Mouse (Mus musculus) G1E (cell line): ENCODE results near the gene Maoa.

Source experiments
- CTCF ChIP-seq: IDR thresholded peaks from 2 replicates; pipeline ENCODE4 v1.5.1; 2012; ENCODE audit warnings: low read depth, low read length, inconsistent platforms, mixed read lengths
- GATA1 ChIP-seq: IDR thresholded peaks from 2 replicates; pipeline ENCODE4 v1.6.1; 2012; ENCODE audit warnings: borderline replicate concordance, low read length, inconsistent platforms, mixed read lengths
- GATA2 ChIP-seq: IDR thresholded peaks from 2 replicates; pipeline ENCODE4 v1.6.1; 2012; ENCODE audit warnings: low read depth, low read length, inconsistent platforms, borderline replicate concordance
- POLR2AphosphoS5 ChIP-seq: IDR thresholded peaks from 2 replicates; pipeline ENCODE4 v1.6.1; 2012; ENCODE audit warnings: low read depth, low read length, inconsistent platforms; ENCODE audit not compliant: insufficient replicate concordance
- TAL1 ChIP-seq: conservative IDR thresholded peaks from 2 replicates; pipeline ENCODE4 v1.6.1; 2012; ENCODE audit warnings: low read depth, low read length, inconsistent platforms, mixed read lengths

DNA sequence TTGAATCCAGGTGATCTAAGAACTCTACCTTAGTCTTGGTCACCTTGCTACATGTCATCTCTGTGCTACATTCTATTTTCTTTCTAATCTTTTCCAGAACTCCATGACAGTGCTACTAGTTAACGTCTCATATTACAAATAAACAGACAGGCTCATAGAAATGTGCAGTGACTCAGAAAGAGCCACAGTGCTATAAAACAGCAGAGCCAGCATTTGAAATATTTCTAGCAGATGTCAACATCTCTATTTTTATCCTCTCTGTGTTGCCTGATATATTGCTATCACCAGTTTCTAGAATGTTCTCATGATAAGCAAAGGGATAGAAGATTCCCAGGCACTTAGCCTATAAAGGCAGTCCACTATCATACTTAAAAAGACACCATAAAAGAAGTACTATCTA, 94.5 kb downstream of the Maoa start:
- no peak for TF ChIP-seq CTCF
- no peak for TF ChIP-seq GATA1
- no peak for TF ChIP-seq TAL1
- no peak for TF ChIP-seq GATA2
- no peak for TF ChIP-seq POLR2AphosphoS5
